Mouse (Mus musculus) embryonic facial prominence, embryonic 15.5 days (tissue): ENCODE data around the gene Olfr1156. TPM values are rescaled to one million over a fixed set of nuclear protein-coding genes. Genes with fewer than 3 reads are reported as not detected.

Experiments used
- ATAC-seq: fragments of 200-750 bp; cut with Nextera tagmentation; 2 replicates; pipeline ENCODE4 v1.8.0; 2017; ENCODE audit warnings: low read depth, moderate TSS enrichment; ENCODE audit not compliant: insufficient number of reproducible peaks, low FRiP score, low TSS enrichment
- H3K27ac ChIP-seq: fragments of 300-500 bp; sonication (generic); replicated peaks from 2 replicates; pipeline ENCODE4 v1.5.1; 2015; ENCODE audit warnings: mild to moderate bottlenecking, inconsistent platforms
- H3K27me3 ChIP-seq: fragments of 300-500 bp; sonication (generic); 2 replicates; pipeline ENCODE4 v1.6.1; 2015; ENCODE audit warnings: inconsistent platforms
- H3K36me3 ChIP-seq: fragments of 300-500 bp; sonication (generic); 2 replicates; pipeline ENCODE4 v1.6.1; 2015; ENCODE audit warnings: mild to moderate bottlenecking, inconsistent platforms
- H3K4me1 ChIP-seq: fragments of 300-500 bp; sonication (generic); 2 replicates; pipeline ENCODE4 v1.6.1; 2015; ENCODE audit warnings: inconsistent platforms
- H3K4me2 ChIP-seq: fragments of 300-500 bp; sonication (generic); replicated peaks from 2 replicates; pipeline ENCODE4 v1.6.1; 2015; ENCODE audit warnings: mild to moderate bottlenecking, inconsistent platforms
- H3K4me3 ChIP-seq: fragments of 300-500 bp; sonication (generic); replicated peaks from 2 replicates; pipeline ENCODE4 v1.5.1; 2015; ENCODE audit warnings: mild to moderate bottlenecking, inconsistent platforms
- H3K9ac ChIP-seq: fragments of 300-500 bp; sonication (generic); 2 replicates; pipeline ENCODE4 v1.6.1; 2015; ENCODE audit warnings: inconsistent platforms
- H3K9me3 ChIP-seq: fragments of 300-500 bp; sonication (generic); replicated peaks from 2 replicates; pipeline ENCODE4 v1.6.1; 2016; ENCODE audit warnings: inconsistent platforms
- WGBS: fragments of 180-500 bp; shearing (Covaris S2); methylation state at CpG from one replicate; pipeline ENCODE4 v1.1.7; 2015; 5-methylcytosine and 5-hydroxymethylcytosine counted together
- polyA plus RNA-seq: library from polyadenylated mRNA; unstranded; fragments of >200 nt; fragmentation: Nextera tagmentation; extraction: Ambion mirVana; gene quantifications from 2 replicates; pipeline ENCODE4 v1.2.1, GENCODE M21; 2015

Olfr1156 gene
- polyA plus RNA-seq, result 0.07 TPM in 1 of 2 replicates, not detected in the other

- no peak for ATAC-seq
- Histone ChIP-seq H3K4me3 (no peak within 1 kb of the TSS), H3K4me1 (no peaks in the 10 kb centered on the region), H3K27ac (no peak within 1 kb of the TSS), H3K9ac (no peak within 1 kb of the TSS), H3K9me3 (no peaks in the 10 kb centered on the region), H3K4me2 (no peak within 1 kb of the TSS), H3K36me3 (no peaks in the 10 kb centered on the region), H3K27me3 (no peaks in the 10 kb centered on the region)
Observed at GRCm38 (mm10) chr2:87953000-87953399, at the start of gene Olfr1156. TSS of gene Olfr1156 (minus strand) at chr2:87953100.

GRCm38 (mm10) chr2:87989813-87990212 is 36.9 kb upstream of the Olfr1156 start, which contains the start of gene Olfr1158:
TSS of gene Olfr1158 (plus strand) at chr2:87990113.
- ATAC-seq, result no peak
- no peak within 1 kb of the TSS for H3K27ac ChIP-seq
- no peaks in the 10 kb centered on the region for H3K36me3 ChIP-seq
- H3K9me3 ChIP-seq, result no peaks in the 10 kb centered on the region
- no peak within 1 kb of the TSS for H3K4me3 ChIP-seq
- no peak within 1 kb of the TSS for H3K4me2 ChIP-seq
- no peaks in the 10 kb centered on the region for H3K4me1 ChIP-seq
- H3K9ac ChIP-seq, result no peak within 1 kb of the TSS
- H3K27me3 ChIP-seq, result no peaks in the 10 kb centered on the region

GRCm38 (mm10) chr2:87974563-87974962 is 21.7 kb upstream of the Olfr1156 start, which contains the start of gene Olfr74:
TSS of gene Olfr74 (minus strand) at chr2:87974663.
- H3K4me3 ChIP-seq, result no peak within 1 kb of the TSS
- no peak for ATAC-seq
- H3K9me3 ChIP-seq, result no peaks in the 10 kb centered on the region
- H3K4me1 ChIP-seq, result no peaks in the 10 kb centered on the region
- no peak within 1 kb of the TSS for H3K9ac ChIP-seq
- WGBS, result 73% methylated on average over 3 of the region's 3 CpGs
- no peaks in the 10 kb centered on the region for H3K36me3 ChIP-seq
- no peak within 1 kb of the TSS for H3K27ac ChIP-seq
- H3K27me3 ChIP-seq, result no peaks in the 10 kb centered on the region
- no peak within 1 kb of the TSS for H3K4me2 ChIP-seq

- no peak within 1 kb of the TSS for H3K4me3 ChIP-seq
- no peaks in the 10 kb centered on the region for H3K27me3 ChIP-seq
- no peaks in the 10 kb centered on the region for H3K9me3 ChIP-seq
- no peaks in the 10 kb centered on the region for H3K4me1 ChIP-seq
- 94% methylated on average over 4 of the region's 4 CpGs for WGBS
- no peak within 1 kb of the TSS for H3K9ac ChIP-seq
- H3K27ac ChIP-seq, result no peak within 1 kb of the TSS
- no peaks in the 10 kb centered on the region for H3K36me3 ChIP-seq
- no peak within 1 kb of the TSS for H3K4me2 ChIP-seq
- no peak for ATAC-seq
Observed at GRCm38 (mm10) chr2:87968199-87968598, 15.3 kb upstream of the Olfr1156 start, which contains the start of gene Olfr1157. TSS of gene Olfr1157 (minus strand) at chr2:87968299.

- WGBS, result 91% methylated on average over 1 of the region's 1 CpGs
Observed at GRCm38 (mm10) chr2:87945037-87945436, 7.9 kb downstream of the Olfr1156 start, which contains the start of gene Olfr1155. TSS of gene Olfr1155 (minus strand) at chr2:87945137.

GRCm38 (mm10) chr2:87905066-87905465 is 47.8 kb downstream of the Olfr1156 start, which contains the start of gene Olfr1154:
TSS of gene Olfr1154 (minus strand) at chr2:87905166.
- H3K9ac ChIP-seq, result no peak within 1 kb of the TSS
- no peaks in the 10 kb centered on the region for H3K27me3 ChIP-seq
- ATAC-seq, result no peak
- 73% methylated on average over 1 of the region's 1 CpGs for WGBS
- H3K36me3 ChIP-seq, result no peaks in the 10 kb centered on the region
- no peaks in the 10 kb centered on the region for H3K9me3 ChIP-seq
- H3K27ac ChIP-seq, result no peak within 1 kb of the TSS
- H3K4me2 ChIP-seq, result no peak within 1 kb of the TSS
- no peak within 1 kb of the TSS for H3K4me3 ChIP-seq
- no peaks in the 10 kb centered on the region for H3K4me1 ChIP-seq

More at GRCm38 (mm10) chr2:87945037-87945436, 7.9 kb downstream of the Olfr1156 start, which contains the start of gene Olfr1155:
- Histone ChIP-seq H3K9me3 (no peaks in the 10 kb centered on the region), H3K4me3 (no peak within 1 kb of the TSS), H3K36me3 (no peaks in the 10 kb centered on the region), H3K27ac (no peak within 1 kb of the TSS), H3K4me2 (no peak within 1 kb of the TSS), H3K4me1 (no peaks in the 10 kb centered on the region), H3K9ac (no peak within 1 kb of the TSS), H3K27me3 (no peaks in the 10 kb centered on the region)
- ATAC-seq, result no peak

Other genes with a start within 250 kb of the Olfr1156 start
- gene Olfr1137, start 239.9 kb downstream of the Olfr1156 start, polyA plus RNA-seq, result 0.16 TPM in 1 of 2 replicates, not detected in the other
- not detected in 2 replicates for gene Olfr1138, start 213.1 kb downstream of the Olfr1156 start, polyA plus RNA-seq
- gene Olfr1140, start 209.3 kb downstream of the Olfr1156 start, polyA plus RNA-seq, result 0.39 TPM in 1 of 2 replicates, not detected in the other
- gene Olfr1141, start 199.1 kb downstream of the Olfr1156 start, polyA plus RNA-seq, result not detected in 2 replicates
- gene Olfr152, start 173.6 kb downstream of the Olfr1156 start, polyA plus RNA-seq, result 0.17 TPM in 1 of 2 replicates, not detected in the other
- 0.27 TPM in 1 of 2 replicates, not detected in the other for gene Olfr1143, start 152.5 kb downstream of the Olfr1156 start, polyA plus RNA-seq
- not detected in 2 replicates for gene Olfr1145, start 143.3 kb downstream of the Olfr1156 start, polyA plus RNA-seq
- gene Olfr1148, start 122.6 kb downstream of the Olfr1156 start, polyA plus RNA-seq, result not detected in 2 replicates
- 0.04 TPM in 1 of 2 replicates, not detected in the other for gene Olfr1150-ps1, start 109.1 kb downstream of the Olfr1156 start, polyA plus RNA-seq
- not detected in 2 replicates for gene Olfr1151, start 97.2 kb downstream of the Olfr1156 start, polyA plus RNA-seq
- gene Olfr1152, start 86.6 kb downstream of the Olfr1156 start, polyA plus RNA-seq, result 0.05 TPM in 1 of 2 replicates, not detected in the other
- not detected in 2 replicates for gene Olfr1153, start 58.1 kb downstream of the Olfr1156 start, polyA plus RNA-seq
- not detected in 2 replicates for gene Olfr1154, start 47.9 kb downstream of the Olfr1156 start, polyA plus RNA-seq
- gene Olfr1155, start 8.0 kb downstream of the Olfr1156 start, polyA plus RNA-seq, result 0.17 TPM in 1 of 2 replicates, not detected in the other
- gene Olfr1157, start 15.2 kb upstream of the Olfr1156 start, polyA plus RNA-seq, result 0.03 TPM in 1 of 2 replicates, not detected in the other
- gene Olfr74, start 21.6 kb upstream of the Olfr1156 start, polyA plus RNA-seq, result not detected in 2 replicates
- gene Olfr1158, start 37.0 kb upstream of the Olfr1156 start, polyA plus RNA-seq, result not detected in 2 replicates
- gene Olfr1160, start 55.2 kb upstream of the Olfr1156 start, polyA plus RNA-seq, result 0.17 TPM in 1 of 2 replicates, not detected in the other
- gene Olfr1161, start 69.7 kb upstream of the Olfr1156 start, polyA plus RNA-seq, result not detected in 2 replicates
- 0.11 and 0.18 TPM in 2 replicates for gene Olfr73, start 84.6 kb upstream of the Olfr1156 start, polyA plus RNA-seq
- 0.12 TPM in 1 of 2 replicates, not detected in the other for gene Olfr1162, start 98.0 kb upstream of the Olfr1156 start, polyA plus RNA-seq
- not detected in 2 replicates for gene Olfr1163, start 118.7 kb upstream of the Olfr1156 start, polyA plus RNA-seq
- gene Olfr1164, start 140.9 kb upstream of the Olfr1156 start, polyA plus RNA-seq, result not detected in 2 replicates
- not detected in 2 replicates for gene Olfr1166, start 175.2 kb upstream of the Olfr1156 start, polyA plus RNA-seq
- gene Olfr1167, start 202.1 kb upstream of the Olfr1156 start, polyA plus RNA-seq, result not detected in 2 replicates
- gene Olfr1168, start 228.8 kb upstream of the Olfr1156 start, polyA plus RNA-seq, result not detected in 2 replicates